Mouse (Mus musculus): Measurements from ENCODE around the gene Ptx4.
A peak's percentile ranks its signal among the peaks of the same experiment; 100 is the strongest.
"Not testable (repeated sequence)": the region's sequence is repeated elsewhere in the genome, so short reads cannot be mapped to it uniquely, and the experiment has no call there.

Gene Ptx4

GRCm38 (mm10) chr17:25115664-25116432 lies 4.7 kb upstream of the Ptx4 start, which contains the start of gene Telo2:
TSS of gene Telo2 (minus strand) at chr17:25115967.
- DNase-seq (ENCODE audit: low spot score), result peak; percentile 95

- no peak for DNase-seq (ENCODE audit: low spot score)
Measured at GRCm38 (mm10) chr17:25117263-25117662, 3.3 kb upstream of the Ptx4 start.

- peak; percentile 38 for DNase-seq (ENCODE audit: low spot score)
Measured at GRCm38 (mm10) chr17:25123979-25124378, 3.4 kb downstream of the Ptx4 start.

- DNase-seq (ENCODE audit: low spot score), result not testable (repeated sequence)
Measured at GRCm38 (mm10) chr17:25125442-25126060, 5.0 kb downstream of the Ptx4 start.

- DNase-seq (ENCODE audit: low spot score), result peak; percentile 23
Measured at GRCm38 (mm10) chr17:25127079-25127478, 6.5 kb downstream of the Ptx4 start.

GRCm38 (mm10) chr17:25127681-25128080 lies 7.1 kb downstream of the Ptx4 start:
- DNase-seq (ENCODE audit: low spot score), result no peak

GRCm38 (mm10) chr17:25130060-25130459 lies 9.5 kb downstream of the Ptx4 start:
- peak; percentile 11 for DNase-seq (ENCODE audit: low spot score)

GRCm38 (mm10) chr17:25133275-25133698 lies 12.7 kb downstream of the Ptx4 start, which contains the start of gene Clcn7:
TSS of gene Clcn7 (plus strand) at chr17:25133391.
- DNase-seq (ENCODE audit: low spot score), result peak; percentile 96

GRCm38 (mm10) chr17:25135622-25136021 lies 15.1 kb downstream of the Ptx4 start:
- no peak for DNase-seq (ENCODE audit: low spot score)

GRCm38 (mm10) chr17:25138803-25139202 lies 18.2 kb downstream of the Ptx4 start:
- no peak for DNase-seq (ENCODE audit: low spot score)

GRCm38 (mm10) chr17:25139960-25140359 lies 19.4 kb downstream of the Ptx4 start:
- DNase-seq (ENCODE audit: low spot score), result peak; percentile 7

- DNase-seq (ENCODE audit: low spot score), result no peak
Measured at GRCm38 (mm10) chr17:25162161-25162560, 41.6 kb downstream of the Ptx4 start, which contains the start of gene Ccdc154. TSS of gene Ccdc154 (plus strand) at chr17:25162461.

GRCm38 (mm10) chr17:25163387-25163786 lies 42.8 kb downstream of the Ptx4 start:
- DNase-seq (ENCODE audit: low spot score), result no peak

- no peak for DNase-seq (ENCODE audit: low spot score)
Measured at GRCm38 (mm10) chr17:25164770-25165169, 44.2 kb downstream of the Ptx4 start.

- DNase-seq (ENCODE audit: low spot score), result no peak
Measured at GRCm38 (mm10) chr17:25165970-25166671, 45.6 kb downstream of the Ptx4 start.

- no peak for DNase-seq (ENCODE audit: low spot score)
Measured at GRCm38 (mm10) chr17:25169706-25170105, 49.1 kb downstream of the Ptx4 start.

GRCm38 (mm10) chr17:25172558-25172957 lies 52.0 kb downstream of the Ptx4 start:
- DNase-seq (ENCODE audit: low spot score), result no peak
